Mouse (Mus musculus) forebrain, embryonic 14.5 days (tissue): ENCODE data around the gene Itpr2. TPM values are rescaled to one million over a fixed set of nuclear protein-coding genes. Genes with fewer than 3 reads are reported as not detected.

ENCODE experiments used
- ATAC-seq: fragments of 200-750 bp; cut with Nextera tagmentation; 2 replicates; pipeline ENCODE4 v1.8.0; 2017; ENCODE audit warnings: mild to moderate bottlenecking, moderate library complexity
- DNase-seq: peaks from one replicate; pipeline ENCODE4 v3.0.0-alpha.2; 2015; ENCODE audit warnings: low spot score
- H3K27ac ChIP-seq: fragments of 300-500 bp; sonication (generic); 2 replicates; pipeline ENCODE4 v1.5.1; 2014; ENCODE audit warnings: low read depth, mild to moderate bottlenecking, control low read depth, low read length, moderate library complexity
- H3K27me3 ChIP-seq: fragments of 300-500 bp; sonication (generic); replicated peaks from 2 replicates; pipeline ENCODE4 v1.6.1; 2014; ENCODE audit warnings: low read length, control low read depth, mixed read lengths; ENCODE audit not compliant: control insufficient read depth, insufficient read depth
- H3K36me3 ChIP-seq: fragments of 300-500 bp; sonication (generic); 2 replicates; pipeline ENCODE4 v1.6.1; 2014; ENCODE audit warnings: low read length, control low read depth; ENCODE audit not compliant: control insufficient read depth, insufficient read depth
- H3K4me1 ChIP-seq: fragments of 300-500 bp; sonication (generic); 2 replicates; pipeline ENCODE4 v1.6.1; 2014; ENCODE audit warnings: antibody characterized with exemption, low read length, control low read depth; ENCODE audit not compliant: control insufficient read depth, insufficient read depth
- H3K4me2 ChIP-seq: fragments of 300-500 bp; sonication (generic); 2 replicates; pipeline ENCODE4 v1.6.1; 2014; ENCODE audit warnings: mild to moderate bottlenecking, control low read depth, low read length
- H3K4me3 ChIP-seq: fragments of 300-500 bp; sonication (generic); 2 replicates; pipeline ENCODE4 v1.5.1; 2014; ENCODE audit warnings: low read depth, low read length, control low read depth
- H3K9ac ChIP-seq: fragments of 300-500 bp; sonication (generic); 2 replicates; pipeline ENCODE4 v1.6.1; 2014; ENCODE audit warnings: mild to moderate bottlenecking, low read length, control low read depth, moderate library complexity
- H3K9me3 ChIP-seq: fragments of 300-500 bp; sonication (generic); replicated peaks from 2 replicates; pipeline ENCODE4 v1.6.1; 2016; ENCODE audit warnings: low read length, control low read depth, mixed read lengths; ENCODE audit not compliant: control insufficient read depth
- WGBS: fragments of 180-500 bp; shearing (Covaris S2); extraction: QIAGEN DNeasy Blood & Tissue Kit; methylation state at CpG from one replicate; pipeline ENCODE4 v1.1.7; 2014; 5-methylcytosine and 5-hydroxymethylcytosine counted together
- polyA plus RNA-seq: library from polyadenylated mRNA; unstranded; fragments of >200 nt; fragmentation: Nextera tagmentation; extraction: Ambion mirVana; gene quantifications from 2 replicates; pipeline ENCODE4 v1.2.1, GENCODE M21; 2014

The Itpr2 gene
- polyA plus RNA-seq, 1 experiment from 2014 or later, result 2.4 TPM

DNA sequence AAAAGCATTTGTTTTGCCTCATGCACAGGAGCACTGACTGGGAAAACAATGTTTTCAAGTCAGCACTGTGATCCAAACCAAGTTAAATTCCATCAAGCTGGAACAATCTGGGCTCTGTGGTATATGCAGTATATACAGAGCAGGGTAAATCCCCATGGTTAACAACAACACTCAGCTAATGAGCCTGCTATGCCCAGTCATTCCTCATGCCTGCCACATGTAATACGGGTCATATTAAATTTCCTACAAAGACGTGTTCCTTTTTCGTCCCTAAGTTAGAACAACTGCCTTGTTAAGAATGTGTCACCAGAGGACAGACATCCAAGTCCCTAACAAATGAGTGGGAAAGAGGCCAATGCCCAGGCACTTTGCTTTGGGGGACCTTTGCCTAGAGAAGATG, 199.9 kb downstream of the Itpr2 start:
- no peaks in the 10 kb centered on the region for H3K36me3 ChIP-seq
- 66% methylated on average over 3 of the region's 3 CpGs for WGBS
- no peak overlapping the region for H3K27ac ChIP-seq
- H3K4me3 ChIP-seq, result no peak overlapping the region
- DNase-seq (no peak), ATAC-seq (no peak)
- H3K4me1 ChIP-seq, result no peaks in the 10 kb centered on the region
- no peak overlapping the region for H3K4me2 ChIP-seq
- H3K9ac ChIP-seq, result no peak overlapping the region
- no peaks in the 10 kb centered on the region for H3K9me3 ChIP-seq
- H3K27me3 ChIP-seq, result no peaks in the 10 kb centered on the region

DNA sequence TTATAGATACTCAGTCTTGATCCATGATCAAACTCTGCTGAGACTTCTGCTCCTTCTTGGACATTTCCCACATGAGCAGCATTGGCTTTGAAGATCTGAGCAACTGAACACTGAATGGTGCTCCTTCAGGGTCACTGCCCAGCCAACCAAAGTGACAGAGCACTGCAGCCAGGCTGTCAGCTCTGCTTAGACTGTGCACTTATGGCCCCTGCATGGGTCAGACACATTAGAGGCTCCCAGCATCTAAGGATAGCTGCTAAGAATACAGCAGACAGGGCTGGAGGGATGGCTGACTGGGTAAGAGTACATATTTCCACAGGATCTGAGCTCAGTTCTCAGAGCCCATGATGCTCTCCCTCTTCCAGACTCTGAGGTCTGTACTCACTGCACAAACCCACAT, 201.1 kb downstream of the Itpr2 start:
- H3K36me3 ChIP-seq, result no peaks in the 10 kb centered on the region
- ATAC-seq (no peak), DNase-seq (no peak)
- no peaks in the 10 kb centered on the region for H3K4me1 ChIP-seq
- H3K4me3 ChIP-seq, result no peak overlapping the region
- H3K9me3 ChIP-seq, result no peaks in the 10 kb centered on the region
- H3K27ac ChIP-seq, result no peak overlapping the region
- H3K9ac ChIP-seq, result no peak overlapping the region
- no peak overlapping the region for H3K4me2 ChIP-seq
- H3K27me3 ChIP-seq, result no peaks in the 10 kb centered on the region

DNA sequence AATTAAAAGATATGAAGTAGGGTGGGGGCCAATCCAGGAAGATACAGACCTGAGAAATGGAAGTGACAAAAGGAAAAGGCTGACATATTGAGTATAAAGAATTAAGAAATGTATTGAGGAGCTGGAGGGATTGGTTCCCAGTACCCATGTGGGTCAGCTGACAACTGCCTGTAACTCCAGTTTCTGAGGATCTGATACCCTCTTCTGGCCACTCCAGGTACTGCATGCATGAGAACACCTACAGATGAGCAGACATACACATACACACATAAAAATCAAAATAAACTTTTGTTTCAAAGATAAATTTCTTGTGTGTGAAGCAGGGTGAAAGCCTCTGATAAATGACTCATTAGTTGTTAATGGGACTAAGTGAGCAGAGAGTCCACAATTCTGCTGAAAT, 203.3 kb downstream of the Itpr2 start:
- H3K9ac ChIP-seq, result no peak overlapping the region
- no peak overlapping the region for H3K4me3 ChIP-seq
- H3K4me2 ChIP-seq, result no peak overlapping the region
- no peak for ATAC-seq
- no peak overlapping the region for H3K27ac ChIP-seq
- H3K9me3 ChIP-seq, result no peaks in the 10 kb centered on the region
- no peak for DNase-seq
- no peaks in the 10 kb centered on the region for H3K27me3 ChIP-seq
- H3K4me1 ChIP-seq, result no peaks in the 10 kb centered on the region
- H3K36me3 ChIP-seq, result no peaks in the 10 kb centered on the region

DNA sequence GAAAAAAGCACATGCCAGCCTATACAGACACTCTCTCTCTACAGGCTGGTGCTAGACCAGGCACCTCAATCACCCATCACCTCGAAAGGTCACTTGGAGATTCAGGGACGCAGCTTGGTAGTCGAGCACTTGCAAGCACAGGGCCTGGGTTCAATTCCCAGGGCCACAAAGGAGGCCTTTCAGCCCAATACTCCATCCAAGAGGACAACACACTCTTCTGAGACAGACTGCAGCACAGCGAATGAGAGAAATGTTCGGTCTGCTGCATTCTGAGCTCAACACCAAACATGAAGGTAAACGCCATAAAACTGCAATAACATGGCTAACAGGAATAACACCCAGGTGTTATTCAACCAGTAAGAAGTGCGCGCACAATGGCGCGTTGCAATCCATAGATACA, 211.0 kb downstream of the Itpr2 start:
- DNase-seq (no peak), ATAC-seq (no peak)
- no peaks in the 10 kb centered on the region for H3K36me3 ChIP-seq
- H3K4me3 ChIP-seq, result no peak overlapping the region
- H3K9ac ChIP-seq, result no peak overlapping the region
- H3K27me3 ChIP-seq, result no peaks in the 10 kb centered on the region
- no peak overlapping the region for H3K27ac ChIP-seq
- H3K9me3 ChIP-seq, result no peaks in the 10 kb centered on the region
- WGBS, result 94% methylated on average over 10 of the region's 10 CpGs
- H3K4me2 ChIP-seq, result no peak overlapping the region
- no peaks in the 10 kb centered on the region for H3K4me1 ChIP-seq

DNA sequence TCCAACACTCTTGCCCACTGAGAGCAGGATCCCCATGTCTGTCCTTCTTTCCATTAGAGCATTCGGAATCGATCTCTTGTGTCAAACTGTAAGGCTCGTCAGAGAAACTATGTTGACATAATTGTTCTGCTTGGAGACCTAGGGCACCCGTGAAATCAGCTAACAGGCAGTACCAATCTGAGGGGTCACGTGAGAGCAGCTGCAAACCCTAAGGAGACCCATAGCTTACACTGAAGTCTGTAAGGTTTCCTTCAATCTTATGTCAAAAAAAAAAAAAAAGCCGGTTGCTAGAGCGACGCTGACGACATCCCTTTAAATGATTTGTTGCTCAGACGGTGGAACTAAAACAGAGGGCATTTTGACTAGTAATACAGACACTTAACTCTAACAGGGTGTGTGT, 212.2 kb downstream of the Itpr2 start:
- no peak overlapping the region for H3K9ac ChIP-seq
- WGBS, result 81% methylated on average over 10 of the region's 10 CpGs
- no peak overlapping the region for H3K27ac ChIP-seq
- H3K4me2 ChIP-seq, result no peak overlapping the region
- no peaks in the 10 kb centered on the region for H3K4me1 ChIP-seq
- H3K27me3 ChIP-seq, result no peaks in the 10 kb centered on the region
- H3K36me3 ChIP-seq, result no peaks in the 10 kb centered on the region
- ATAC-seq (no peak), DNase-seq (no peak)
- H3K4me3 ChIP-seq, result no peak overlapping the region
- H3K9me3 ChIP-seq, result no peaks in the 10 kb centered on the region

DNA sequence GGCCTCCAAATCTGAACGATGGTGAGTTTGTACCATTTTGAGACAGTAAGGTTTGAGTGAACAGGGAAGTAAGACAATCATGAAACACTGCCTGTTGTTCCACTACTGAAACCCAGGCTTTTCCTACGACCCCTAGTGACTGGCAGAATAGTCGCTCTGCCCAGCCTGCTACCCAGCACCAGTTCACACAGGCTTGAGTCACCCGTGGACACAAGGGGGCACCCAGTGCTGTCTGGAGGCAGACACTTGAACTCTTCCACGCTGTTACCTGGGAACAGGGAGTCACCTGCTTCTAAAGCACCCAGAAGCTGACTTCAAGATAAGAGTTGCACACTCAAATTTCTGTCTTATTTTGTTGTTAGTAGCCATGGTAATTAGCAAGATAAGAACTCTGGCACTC, 213.8 kb downstream of the Itpr2 start:
- WGBS, result 86% methylated on average over 5 of the region's 5 CpGs
- Histone ChIP-seq H3K4me3 (no peak overlapping the region), H3K4me2 (no peak overlapping the region), H3K9ac (no peak overlapping the region), H3K27me3 (no peaks in the 10 kb centered on the region), H3K4me1 (no peaks in the 10 kb centered on the region), H3K9me3 (no peaks in the 10 kb centered on the region), H3K36me3 (no peaks in the 10 kb centered on the region), H3K27ac (no peak overlapping the region)
- ATAC-seq (no peak), DNase-seq (no peak)

DNA sequence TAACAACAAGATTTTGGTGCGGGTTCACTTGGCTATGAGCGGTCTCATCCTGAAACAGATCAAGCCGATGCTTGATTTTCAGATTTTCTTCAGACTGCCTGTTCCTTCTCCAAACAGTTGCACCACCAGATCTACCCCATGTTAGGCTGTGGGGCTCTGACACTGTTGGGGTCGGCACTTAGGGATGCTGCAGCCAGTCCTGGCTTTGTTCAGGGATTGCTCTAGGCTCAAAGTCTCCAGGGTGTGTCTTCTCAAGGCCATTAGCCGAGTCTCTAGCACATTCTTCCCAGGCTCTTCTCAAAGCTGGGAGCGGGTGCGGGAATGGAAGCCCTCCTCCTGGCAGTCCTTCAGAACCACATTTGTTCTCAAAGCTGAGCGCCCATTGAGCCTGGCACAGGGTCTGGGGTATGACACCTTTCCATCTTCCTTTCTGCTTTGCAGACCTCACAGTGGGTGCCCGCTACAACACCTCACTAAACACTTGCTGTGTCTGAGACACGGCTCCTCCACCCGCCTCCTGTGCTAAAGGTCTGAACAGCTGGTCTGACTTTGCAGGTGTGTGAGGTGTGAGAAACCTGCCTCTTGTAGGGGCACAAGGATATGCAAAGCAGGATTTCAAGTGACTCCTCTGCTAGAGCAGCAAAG, 217.0 kb downstream of the Itpr2 start:
- no peaks in the 10 kb centered on the region for H3K27me3 ChIP-seq
- no peak overlapping the region for H3K4me2 ChIP-seq
- no peak overlapping the region for H3K27ac ChIP-seq
- H3K9ac ChIP-seq, result no peak overlapping the region
- no peaks in the 10 kb centered on the region for H3K9me3 ChIP-seq
- 90% methylated on average over 11 of the region's 11 CpGs for WGBS
- DNase-seq (no peak), ATAC-seq (no peak)
- H3K4me1 ChIP-seq, result no peaks in the 10 kb centered on the region
- H3K36me3 ChIP-seq, result no peaks in the 10 kb centered on the region
- no peak overlapping the region for H3K4me3 ChIP-seq

DNA sequence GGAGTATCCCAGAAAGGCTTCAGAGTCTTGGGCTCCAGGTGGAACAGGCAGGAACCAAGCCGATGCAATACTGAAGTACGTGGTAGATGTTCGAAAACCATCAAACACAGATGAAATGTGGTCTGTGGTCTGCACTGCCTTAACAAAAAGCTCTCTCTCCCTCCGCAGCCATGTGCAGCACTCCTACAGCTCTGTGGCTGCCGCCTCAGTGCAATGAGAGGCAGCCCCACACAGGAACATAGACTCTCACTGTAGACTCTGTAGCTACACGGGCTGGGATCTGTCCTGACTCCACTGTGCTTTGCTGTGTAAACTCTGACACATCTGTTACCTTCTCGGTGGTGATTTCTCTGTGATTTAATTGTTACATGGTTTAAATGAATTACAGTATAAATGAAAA, 218.0 kb downstream of the Itpr2 start:
- H3K27ac ChIP-seq, result no peak overlapping the region
- 81% methylated on average over 7 of the region's 7 CpGs for WGBS
- H3K27me3 ChIP-seq, result no peaks in the 10 kb centered on the region
- H3K4me3 ChIP-seq, result no peak overlapping the region
- ATAC-seq, result no peak
- no peaks in the 10 kb centered on the region for H3K9me3 ChIP-seq
- no peak for DNase-seq
- no peak overlapping the region for H3K4me2 ChIP-seq
- no peaks in the 10 kb centered on the region for H3K36me3 ChIP-seq
- H3K4me1 ChIP-seq, result no peaks in the 10 kb centered on the region
- H3K9ac ChIP-seq, result no peak overlapping the region

DNA sequence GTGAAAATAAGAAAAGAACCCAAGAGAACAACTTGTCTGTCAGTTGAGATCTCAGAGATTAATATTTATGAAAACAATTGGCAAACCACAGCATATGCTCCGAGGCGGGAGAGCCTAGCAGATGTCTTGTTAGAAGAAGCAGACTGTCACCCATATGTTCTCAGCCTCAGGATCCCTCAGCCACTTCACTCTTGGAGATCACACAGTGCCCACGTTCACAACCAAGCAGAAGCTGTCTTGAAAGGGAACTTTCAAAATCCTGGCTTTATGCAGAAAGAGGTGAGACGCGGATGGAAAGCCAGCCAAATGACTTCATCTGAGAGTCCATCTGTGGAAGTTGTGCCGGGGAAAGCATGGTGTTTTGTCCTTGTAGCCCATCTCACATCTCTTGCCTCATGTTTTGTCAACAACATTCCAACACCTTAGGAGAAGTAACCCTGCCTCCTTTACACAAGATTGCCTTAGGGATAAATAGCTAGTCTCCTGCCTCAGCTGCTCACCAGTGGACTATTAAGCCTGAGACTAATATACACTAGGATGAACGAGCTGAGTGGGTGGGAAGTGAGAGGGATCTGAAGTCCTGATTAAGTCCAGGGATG, 219.9 kb downstream of the Itpr2 start:
- Histone ChIP-seq H3K9ac (no peak overlapping the region), H3K36me3 (no peaks in the 10 kb centered on the region), H3K4me3 (no peak overlapping the region), H3K9me3 (no peaks in the 10 kb centered on the region), H3K4me2 (no peak overlapping the region), H3K27ac (no peak overlapping the region), H3K27me3 (no peaks in the 10 kb centered on the region), H3K4me1 (no peaks in the 10 kb centered on the region)
- WGBS, result 61% methylated on average over 7 of the region's 7 CpGs
- DNase-seq (peak; percentile 87), ATAC-seq (peak; percentile 91)
